Comparison of ENCODE assay signal across 8 mouse cellular contexts in genomic region chr8:125870821-125871321, GRCm38 (mm10). TPM values are rescaled to one million over a fixed set of nuclear protein-coding genes. Genes with fewer than 3 reads are reported as not detected.
DNase-seq lines count a peak whose midpoint lies in the region; ATAC-seq and TF ChIP-seq lines count a peak whose summit lies in the region.

No protein-coding gene starts in this region.

- no peaks in the 10 kb centered on the region for H3K9me3 ChIP-seq in forebrain, embryonic 12.5 days
- no peaks in the 10 kb centered on the region for H3K9me3 ChIP-seq in heart, embryonic 15.5 days (replicated peaks)
- H3K9me3 ChIP-seq in liver, embryonic 14.5 days (ENCODE audit: control insufficient read depth, low read length): no peaks in the 10 kb centered on the region
- no peaks in the 10 kb centered on the region for H3K9me3 ChIP-seq in neural tube, embryonic 13.5 days

- 8% methylated on average over 7 of the region's 7 CpGs for WGBS in forebrain, embryonic 12.5 days
- WGBS in heart, embryonic 15.5 days: 0% methylated on average over 7 of the region's 7 CpGs
- WGBS in liver, embryonic 14.5 days (ENCODE audit: insufficient replicate concordance): 0% methylated on average over 7 of the region's 7 CpGs
- 6% methylated on average over 7 of the region's 7 CpGs for WGBS in neural tube, embryonic 13.5 days
- under 1% methylated on average over 7 of the region's 7 CpGs for WGBS in thymus, adult 2 months

- DNase-seq in ES-CJ7 (ENCODE audit: low read depth, low spot score): peak; percentile 91
- peak; percentile 24 for DNase-seq in c-Kit-positive CD71-positive TER-119-negative erythroid progenitor cells, embryonic 14.5 days (ENCODE audit: low read depth)
- peak; percentile 76 for DNase-seq in kidney, postnatal 14 days
- DNase-seq in liver, embryonic 14.5 days (ENCODE audit: low read depth in 3 of 3, low spot score in 3 of 3): peak in 1 of 3 experiments; percentile 11
- DNase-seq in thymus, adult 2 months: peak; percentile 28

- H3K9ac ChIP-seq in forebrain, embryonic 12.5 days: no peak overlapping the region
- 0 out of 2 replicates have a peak overlapping the region, but pooled peaks have one; percentile 23 for H3K9ac ChIP-seq in heart, embryonic 15.5 days
- no peak overlapping the region for H3K9ac ChIP-seq in liver, embryonic 14.5 days (replicated peaks)
- H3K9ac ChIP-seq in neural tube, embryonic 13.5 days: 0 out of 2 replicates have a peak overlapping the region, but pooled peaks have one; percentile 23

- TF ChIP-seq CTCF in liver, embryonic 14.5 days (IDR thresholded peaks at IDR 0.05; ENCODE audit: low read depth): peak; percentile 83
- peak; percentile 78; the same call in 1 of the 2 replicates for TF ChIP-seq CTCF in thymus, adult 2 months (IDR thresholded peaks at IDR 0.05; ENCODE audit: borderline replicate concordance, control insufficient read depth, extremely low read depth, insufficient read depth, low read length, poor library complexity)

- H3K36me3 ChIP-seq in forebrain, embryonic 12.5 days (replicated peaks): no peaks in the 10 kb centered on the region
- H3K36me3 ChIP-seq in heart, embryonic 15.5 days: no peaks in the 10 kb centered on the region
- H3K36me3 ChIP-seq in liver, embryonic 14.5 days (replicated peaks; ENCODE audit: control insufficient read depth, insufficient read depth, low read depth): no peaks in the 10 kb centered on the region
- 0 out of 2 replicates have a peak, but pooled peaks cover 3% of the 10 kb centered on the region for H3K36me3 ChIP-seq in neural tube, embryonic 13.5 days
- H3K36me3 ChIP-seq in thymus, adult 2 months (ENCODE audit: control insufficient read depth, insufficient read depth, low read length): no peaks in the 10 kb centered on the region

- ATAC-seq in forebrain, embryonic 12.5 days (ENCODE audit: low FRiP score): peak; percentile 88
- peak; percentile 68 for ATAC-seq in heart, embryonic 15.5 days (replicated peaks; ENCODE audit: insufficient number of reproducible peaks, insufficient read depth, low FRiP score, low read depth)
- peak; percentile 21; the same call in 1 of the 2 replicates for ATAC-seq in liver, embryonic 14.5 days (ENCODE audit: insufficient read depth)
- peak; percentile 81 for ATAC-seq in neural tube, embryonic 13.5 days (ENCODE audit: low read depth)

- H3K27ac ChIP-seq in forebrain, embryonic 12.5 days: 0 out of 2 replicates have a peak overlapping the region, but pooled peaks have one; percentile 38
- H3K27ac ChIP-seq in heart, embryonic 15.5 days: peak overlapping the region; percentile 31; the same call in 1 of the 2 replicates
- no peak overlapping the region for H3K27ac ChIP-seq in liver, embryonic 14.5 days
- H3K27ac ChIP-seq in neural tube, embryonic 13.5 days (replicated peaks): no peak overlapping the region
- H3K27ac ChIP-seq in thymus, adult 2 months (ENCODE audit: control insufficient read depth, insufficient read depth, low read length): no peak overlapping the region

- H3K4me3 ChIP-seq in forebrain, embryonic 12.5 days (replicated peaks): no peak overlapping the region
- H3K4me3 ChIP-seq in heart, embryonic 15.5 days: no peak overlapping the region
- H3K4me3 ChIP-seq in liver, embryonic 14.5 days (ENCODE audit: insufficient read depth in 1 of 2, low read depth in 2 of 2, low read length in 2 of 2): no peak overlapping the region
- no peak overlapping the region for H3K4me3 ChIP-seq in neural tube, embryonic 13.5 days
- H3K4me3 ChIP-seq in thymus, adult 2 months (ENCODE audit: control insufficient read depth, insufficient read depth, low read length): no peak overlapping the region

- H3K4me2 ChIP-seq in forebrain, embryonic 12.5 days: peak overlapping the region; percentile 32; the same call in 1 of the 2 replicates
- H3K4me2 ChIP-seq in heart, embryonic 15.5 days: peak overlapping the region; percentile 30
- no peak overlapping the region for H3K4me2 ChIP-seq in liver, embryonic 14.5 days (ENCODE audit: low read depth)
- peak overlapping the region; percentile 17; the same call in 1 of the 2 replicates for H3K4me2 ChIP-seq in neural tube, embryonic 13.5 days

- TF ChIP-seq EP300 in liver, embryonic 14.5 days (IDR thresholded peaks at IDR 0.05; ENCODE audit: low read depth): no peak

- H3K4me1 ChIP-seq in forebrain, embryonic 12.5 days: peaks cover 14% of the 10 kb centered on the region; the same call in 1 of the 2 replicates
- peaks cover 30% of the 10 kb centered on the region for H3K4me1 ChIP-seq in heart, embryonic 15.5 days (replicated peaks)
- peaks cover 0 to 25% of the 10 kb centered on the region in 2 experiments; a peak in 3 of 4 replicates for H3K4me1 ChIP-seq in liver, embryonic 14.5 days (replicated peaks; ENCODE audit: control insufficient read depth in 2 of 2, insufficient read depth in 2 of 2, low read length in 1 of 2)
- peaks cover 16% of the 10 kb centered on the region for H3K4me1 ChIP-seq in neural tube, embryonic 13.5 days (replicated peaks)
- peaks cover 4% of the 10 kb centered on the region; the same call in 1 of the 2 replicates for H3K4me1 ChIP-seq in thymus, adult 2 months (replicated peaks; ENCODE audit: control insufficient read depth, insufficient read depth, low read length)

- TF ChIP-seq POLR2A in thymus, adult 2 months (IDR thresholded peaks at IDR 0.05; ENCODE audit: control insufficient read depth, extremely low read depth, insufficient read depth, low read length, poor library complexity): 0 out of 2 replicates have a peak, but pooled peaks have one; percentile 8

- no peaks in the 10 kb centered on the region for H3K27me3 ChIP-seq in forebrain, embryonic 12.5 days
- H3K27me3 ChIP-seq in heart, embryonic 15.5 days: no peaks in the 10 kb centered on the region
- H3K27me3 ChIP-seq in liver, embryonic 14.5 days (ENCODE audit: control insufficient read depth, insufficient read depth, low read length): no peaks in the 10 kb centered on the region
- H3K27me3 ChIP-seq in neural tube, embryonic 13.5 days: peaks cover 21% of the 10 kb centered on the region
- no peaks in the 10 kb centered on the region for H3K27me3 ChIP-seq in thymus, adult 2 months (ENCODE audit: control insufficient read depth, insufficient read depth, low read length)

RNA-seq across cellular contexts. Expression of gene Pcnx2, which starts 27.2 kb away (rescaled TPM):
- polyA plus RNA-seq in forebrain, embryonic 12.5 days (2016; fragmentation: Nextera tagmentation; extraction: Ambion mirVana): 1.3 TPM in 2 replicates
- polyA plus RNA-seq in heart, embryonic 15.5 days (2015; fragmentation: Nextera tagmentation; extraction: Ambion mirVana): 0.15 and 0.42 TPM in 2 replicates
- polyA plus RNA-seq in liver, embryonic 14.5 days (2012; rRNA removed): 0.17 and 0.19 TPM in 2 replicates
- 0.05 TPM in 1 of 2 replicates, not detected in the other for polyA plus RNA-seq in liver, embryonic 14.5 days (2014; fragmentation: Nextera tagmentation; extraction: Ambion mirVana)
- 2.8 and 3.7 TPM in 2 replicates for polyA plus RNA-seq in neural tube, embryonic 13.5 days (2015; fragmentation: Nextera tagmentation; extraction: Ambion mirVana)
- polyA plus RNA-seq in thymus, adult 2 months (2012; rRNA removed): 0.19 and 0.34 TPM in 2 replicates

RNA-seq across cellular contexts. Expression of gene Map3k21, which starts 39.4 kb away (rescaled TPM):
- polyA plus RNA-seq in forebrain, embryonic 12.5 days (2016; fragmentation: Nextera tagmentation; extraction: Ambion mirVana): 0.08 TPM in 2 replicates
- 0.14 and 0.27 TPM in 2 replicates for polyA plus RNA-seq in heart, embryonic 15.5 days (2015; fragmentation: Nextera tagmentation; extraction: Ambion mirVana)
- polyA plus RNA-seq in liver, embryonic 14.5 days (2012; rRNA removed): 0.04 TPM in 2 replicates
- polyA plus RNA-seq in liver, embryonic 14.5 days (2014; fragmentation: Nextera tagmentation; extraction: Ambion mirVana): 0.01 and 0.11 TPM in 2 replicates
- 0.18 and 0.24 TPM in 2 replicates for polyA plus RNA-seq in neural tube, embryonic 13.5 days (2015; fragmentation: Nextera tagmentation; extraction: Ambion mirVana)
- polyA plus RNA-seq in thymus, adult 2 months (2012; rRNA removed): 0.03 TPM in 2 replicates

Comparison
In these comparisons a context has a peak if more than half of its experiments do, and no peak if none do; other contexts are left out.
1. ATAC-seq: peak in every context shown above with its lines; median percentile 88 in forebrain, embryonic 12.5 days; 81 in neural tube, embryonic 13.5 days; 68 in heart, embryonic 15.5 days; 21 in liver, embryonic 14.5 days.
2. H3K27ac ChIP-seq: peak in forebrain, embryonic 12.5 days (single experiment) and heart, embryonic 15.5 days (single experiment); none in liver, embryonic 14.5 days (single experiment), neural tube, embryonic 13.5 days (single experiment) and thymus, adult 2 months (single experiment).
3. H3K9ac ChIP-seq: peak in heart, embryonic 15.5 days (single experiment) and neural tube, embryonic 13.5 days (single experiment); none in forebrain, embryonic 12.5 days (single experiment) and liver, embryonic 14.5 days (single experiment).